Mouse (Mus musculus) testis, postnatal 10 days (tissue): ENCODE results near the gene Gm44790.

Experiments used
- DNase-seq: peaks from one replicate; pipeline ENCODE4 v3.0.0; 2021; ENCODE audit warnings: low spot score

Gm44790 gene

DNA sequence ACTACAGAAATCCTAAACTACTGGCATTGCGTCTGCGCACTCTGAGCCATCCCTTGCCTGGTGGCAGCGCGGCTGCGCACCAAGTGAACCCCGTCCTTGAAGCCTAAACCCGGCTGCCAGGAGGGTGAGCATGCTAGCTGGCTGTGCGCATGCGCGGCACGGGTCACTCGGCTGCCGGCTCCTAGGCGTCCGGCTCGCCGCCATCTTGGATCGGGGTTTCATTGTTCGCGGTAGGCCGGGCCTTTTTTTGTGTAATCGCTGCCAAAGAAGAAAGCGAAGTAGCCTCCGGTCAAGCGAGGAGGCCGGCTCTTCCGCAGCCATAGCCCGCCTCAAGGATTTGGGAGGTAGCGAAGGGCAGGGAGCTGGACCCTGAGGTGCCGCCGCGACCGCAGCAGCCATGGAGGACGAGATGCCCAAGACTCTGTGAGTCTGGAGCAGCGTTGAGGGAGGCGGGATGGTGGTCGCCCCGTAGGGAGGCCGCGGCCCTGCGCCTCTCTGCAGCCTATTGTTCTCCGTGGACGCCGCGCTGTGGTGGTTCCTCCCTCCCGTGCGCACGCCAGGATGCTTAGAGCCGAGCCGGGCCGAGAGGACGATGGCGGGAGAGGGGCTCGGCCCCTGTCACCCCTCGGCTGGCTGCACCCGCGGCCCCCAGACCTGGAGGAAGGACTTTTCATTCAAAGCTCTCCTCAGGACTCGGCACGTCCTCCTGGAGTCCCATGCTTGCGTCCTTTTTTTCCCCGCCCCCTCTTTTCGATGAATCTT, 22.2 kb upstream of the Gm44790 start, which contains the start of gene Tia1:
Gene Tia1 (plus strand): TSS at position 120 of the 762 bp plus-strand sequence.
- DNase-seq = peak; percentile 97

DNA sequence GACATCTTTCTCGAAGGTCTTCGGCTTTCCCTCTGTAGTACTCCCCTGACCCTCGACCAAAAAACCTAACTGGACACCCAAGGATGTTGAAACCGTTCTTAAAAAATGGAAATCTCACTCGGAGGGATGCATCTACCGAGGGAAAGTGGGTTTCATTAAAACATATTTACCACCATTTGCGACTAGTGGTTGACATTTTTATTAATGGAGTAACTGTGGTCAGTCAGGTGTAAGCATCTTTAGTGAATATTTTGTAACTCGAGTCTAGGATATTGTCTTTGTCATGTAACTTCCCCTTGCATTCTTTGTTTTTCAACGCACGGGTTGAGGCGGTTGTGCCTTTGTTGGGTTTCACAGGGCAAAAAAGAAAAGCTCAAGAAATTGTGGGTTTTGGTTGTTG, 21.5 kb upstream of the Gm44790 start:
- no peak for DNase-seq

DNA sequence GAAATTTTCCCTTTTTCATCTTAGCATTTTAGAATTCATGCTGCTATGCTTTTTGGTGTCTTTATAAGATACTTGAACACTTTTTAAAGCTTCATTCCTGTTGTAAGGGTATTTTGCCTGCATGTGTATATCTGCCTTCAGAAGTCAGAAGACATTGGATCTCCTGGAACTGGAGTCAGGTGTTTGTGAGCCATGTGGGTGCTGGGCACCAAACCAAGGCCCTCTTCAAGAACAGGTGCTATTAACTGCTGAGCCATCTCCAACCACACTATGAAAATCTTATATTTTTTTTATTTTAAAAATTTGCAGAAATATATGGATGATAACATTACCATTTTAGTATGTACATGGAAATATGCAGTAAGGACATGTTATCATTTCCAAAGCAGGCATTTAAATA, 20.2 kb upstream of the Gm44790 start:
- DNase-seq = no peak

DNA sequence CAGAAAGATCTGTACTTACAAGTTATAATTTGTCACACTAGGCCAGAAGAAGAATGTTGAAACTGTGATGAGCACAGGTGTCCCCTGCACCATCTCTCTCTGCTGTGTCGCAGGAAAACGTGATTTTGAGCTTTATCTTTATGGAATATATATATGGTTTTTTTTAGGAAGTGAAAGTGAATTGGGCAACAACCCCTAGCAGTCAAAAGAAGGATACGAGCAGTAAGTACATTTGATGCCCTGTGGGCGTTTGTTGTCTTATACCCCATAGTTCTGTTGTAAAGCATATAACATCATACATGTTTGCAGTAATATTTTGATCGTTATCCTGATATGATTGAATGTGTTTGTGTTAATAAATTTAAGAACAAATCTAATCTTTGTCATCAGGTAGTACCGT, 7.7 kb upstream of the Gm44790 start:
- DNase-seq = no peak

DNA sequence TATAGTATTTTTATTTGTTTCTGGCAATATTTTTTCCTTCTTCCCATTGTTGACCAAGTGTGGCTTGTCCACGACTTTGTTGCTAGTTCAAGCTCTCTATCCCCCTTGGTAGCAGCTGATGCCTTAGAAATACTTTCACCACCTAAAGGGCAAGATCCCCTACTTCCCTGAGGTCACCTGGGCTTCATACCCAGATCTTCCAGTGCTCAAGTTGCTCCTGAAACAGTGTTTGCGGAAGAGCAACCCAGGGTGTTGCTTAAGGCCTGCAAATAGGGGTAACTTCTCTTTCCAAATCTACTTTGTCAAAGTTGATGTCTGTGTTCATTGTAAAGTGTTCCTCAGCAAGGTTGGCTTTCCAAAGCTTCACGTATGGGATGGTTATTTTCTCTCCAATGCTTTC, 7.2 kb upstream of the Gm44790 start:
- no peak for DNase-seq

DNA sequence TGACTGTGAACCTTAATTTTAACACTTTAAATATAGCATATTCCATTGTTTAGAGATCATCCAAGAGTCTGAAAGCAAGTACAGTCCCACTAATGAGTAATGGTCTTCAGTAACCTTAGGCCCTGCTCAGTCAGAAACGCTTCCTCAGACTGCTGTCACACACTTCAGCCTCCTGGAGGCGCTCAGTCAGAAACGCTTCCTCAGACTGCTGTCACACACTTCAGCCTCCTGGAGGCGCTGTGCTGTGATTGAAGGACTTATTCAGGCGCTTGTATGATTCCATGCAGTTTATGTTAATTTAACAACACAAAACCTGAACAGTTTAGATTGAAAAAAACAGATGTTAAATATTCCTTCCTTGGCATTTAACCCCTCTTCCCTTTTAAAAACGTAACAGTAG, 6.0 kb upstream of the Gm44790 start:
- DNase-seq = no peak

DNA sequence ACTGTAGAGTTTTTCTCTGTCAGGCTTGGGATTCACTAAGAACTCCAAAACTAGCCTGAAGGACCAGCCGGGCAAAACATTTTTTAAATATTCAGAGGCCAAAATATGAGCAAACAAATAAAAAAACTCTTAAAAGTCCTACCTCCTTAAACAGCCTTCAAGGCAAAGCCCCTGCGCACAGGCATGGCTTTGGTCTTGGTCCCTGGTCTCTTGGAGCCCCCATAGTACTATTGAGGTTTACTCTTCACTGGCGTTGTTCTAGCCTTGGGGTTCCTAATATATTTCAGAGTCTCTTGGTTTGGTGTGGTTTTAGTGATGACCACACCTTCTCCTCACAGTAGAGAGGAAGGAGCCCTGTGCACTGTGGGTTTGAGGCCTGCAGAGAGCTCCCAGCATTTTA, 5.1 kb downstream of the Gm44790 start:
- no peak for DNase-seq

DNA sequence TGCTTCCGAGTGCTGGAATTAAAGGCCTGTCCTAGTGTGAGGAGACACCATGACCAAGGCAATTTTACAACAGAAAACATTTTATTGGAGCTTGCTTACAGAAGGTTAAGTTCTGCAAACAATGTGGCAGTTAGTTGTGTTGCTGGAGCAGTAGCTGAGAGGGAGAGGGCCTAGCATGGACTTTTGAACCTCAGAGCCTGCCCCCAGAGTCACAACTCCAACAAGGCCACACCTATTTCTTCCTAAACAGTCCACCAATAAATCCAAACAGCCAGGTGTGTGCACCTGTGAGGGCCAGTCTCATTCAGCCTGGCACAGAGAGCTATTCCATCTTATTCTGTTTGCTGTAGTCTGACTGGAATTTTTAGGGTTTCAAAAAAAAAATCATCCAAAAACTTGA, 7.2 kb downstream of the Gm44790 start:
- DNase-seq = no peak

DNA sequence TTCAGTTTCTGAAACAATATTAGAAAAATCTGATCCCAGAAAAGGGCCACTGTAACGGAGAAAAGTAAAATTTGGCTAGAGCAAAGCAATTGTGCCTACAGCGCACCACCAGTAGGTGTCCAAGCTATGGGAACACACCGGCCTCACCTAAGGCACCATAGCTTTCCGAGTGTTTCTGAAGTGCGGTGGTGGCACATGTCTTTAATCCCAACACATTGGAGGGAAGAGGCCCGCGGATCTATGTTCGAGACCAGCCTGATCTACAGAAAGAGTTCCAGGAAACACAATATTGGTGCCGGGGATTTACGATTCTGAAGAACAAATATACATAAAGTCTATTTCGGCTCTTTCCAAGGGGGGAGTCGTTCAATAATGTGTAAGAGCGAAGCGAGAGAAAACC, 11.3 kb downstream of the Gm44790 start:
- DNase-seq = peak; percentile 70

DNA sequence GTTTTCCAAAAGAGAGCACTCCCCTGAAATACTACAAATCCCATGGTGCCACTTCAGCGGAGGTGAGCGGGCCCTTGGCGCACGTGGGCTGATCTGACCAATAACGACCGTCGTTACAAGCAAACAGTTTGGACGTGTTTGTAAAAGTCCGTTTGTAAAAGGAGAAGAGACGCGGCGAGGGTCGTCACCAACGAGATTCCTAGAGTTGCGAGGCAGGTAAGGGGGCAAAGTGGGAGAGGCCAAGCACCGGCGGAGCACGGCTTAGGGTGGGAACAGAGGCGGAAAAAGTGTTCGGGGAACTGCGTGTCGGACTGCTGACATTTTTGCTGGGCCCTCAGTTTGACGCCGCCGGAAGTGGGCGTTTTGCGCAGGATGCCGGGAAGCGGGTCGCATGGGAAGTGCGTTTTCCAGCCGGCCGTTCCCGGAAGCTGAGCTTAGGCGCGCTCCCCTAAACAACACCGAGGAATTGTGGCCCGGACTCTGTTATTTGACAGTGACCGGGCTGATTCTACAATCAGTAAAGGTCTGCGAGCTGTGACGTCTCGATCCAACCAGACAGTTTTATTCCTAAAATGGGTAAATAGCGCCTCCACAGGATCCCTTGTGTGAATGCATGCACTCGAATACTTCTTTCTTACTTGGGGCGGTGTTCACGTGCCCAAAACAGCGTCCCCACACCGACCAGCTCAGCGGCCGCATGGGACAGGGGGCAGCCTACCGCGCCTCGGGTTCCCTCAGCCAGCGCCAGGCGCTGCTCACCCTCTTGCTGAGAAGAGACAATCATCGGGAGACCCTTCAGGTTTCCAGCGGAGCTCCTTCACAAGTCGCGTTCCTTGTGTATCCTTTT, 12.0 kb downstream of the Gm44790 start, which contains the start of gene C87436:
Gene C87436 (plus strand): TSS at position 103 of the 847 bp plus-strand sequence.
- DNase-seq = peak; percentile 92

DNA sequence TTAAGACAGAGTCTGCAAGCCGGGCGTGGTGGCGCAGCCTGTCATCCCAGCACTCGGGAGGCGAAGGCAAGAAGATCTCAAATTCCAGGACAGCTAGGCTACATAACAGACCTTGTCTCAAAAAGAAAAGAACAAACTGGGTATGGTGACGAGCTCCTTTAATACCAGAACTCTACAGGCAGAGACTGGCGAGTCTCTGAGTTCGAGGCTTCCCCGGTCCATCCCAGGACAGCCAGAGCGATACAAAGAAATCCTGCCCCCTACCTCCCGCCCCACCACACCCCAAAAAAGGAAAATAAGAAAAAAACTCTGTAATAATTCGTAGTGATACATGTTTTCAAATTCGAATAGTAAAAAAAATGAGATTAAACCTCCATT, 12.7 kb downstream of the Gm44790 start:
- no peak for DNase-seq

DNA sequence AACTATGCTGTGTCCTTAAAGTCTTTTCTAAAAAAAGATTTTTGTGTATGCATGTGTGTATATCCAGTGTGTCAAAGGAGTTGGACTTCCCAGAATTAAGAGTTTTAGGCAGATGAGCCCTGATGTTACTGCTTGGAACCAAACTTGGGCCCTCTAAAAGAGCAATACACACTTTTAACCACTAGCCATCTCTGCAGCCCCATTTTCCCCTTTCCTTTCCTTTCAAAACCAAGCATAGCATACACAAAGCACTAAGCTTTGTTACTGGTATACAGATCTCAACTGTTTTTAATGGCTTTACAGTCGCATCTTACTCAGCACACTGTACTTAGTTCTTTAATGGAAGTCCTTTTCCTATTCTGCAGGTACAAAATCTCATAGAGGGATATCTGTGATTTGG, 13.1 kb downstream of the Gm44790 start:
- no peak for DNase-seq

DNA sequence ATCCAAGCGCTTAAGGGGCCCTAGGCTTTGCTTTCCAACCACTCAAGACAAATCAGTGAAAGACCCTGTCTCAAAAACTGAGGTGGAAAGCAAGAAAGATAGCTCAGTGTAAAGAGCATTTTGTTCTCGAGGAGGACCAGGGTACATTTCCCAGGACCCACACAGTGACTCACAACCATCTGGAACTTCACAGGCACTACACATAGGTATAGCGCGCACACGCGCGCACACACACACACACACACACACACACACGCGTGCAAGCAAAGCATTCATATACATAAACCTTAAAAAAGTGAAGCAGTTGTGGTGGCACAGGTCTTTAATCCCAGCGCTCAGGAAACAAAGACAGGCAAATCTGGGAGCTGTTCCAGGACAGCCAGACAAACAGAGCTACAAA, 15.1 kb downstream of the Gm44790 start:
- no peak for DNase-seq

DNA sequence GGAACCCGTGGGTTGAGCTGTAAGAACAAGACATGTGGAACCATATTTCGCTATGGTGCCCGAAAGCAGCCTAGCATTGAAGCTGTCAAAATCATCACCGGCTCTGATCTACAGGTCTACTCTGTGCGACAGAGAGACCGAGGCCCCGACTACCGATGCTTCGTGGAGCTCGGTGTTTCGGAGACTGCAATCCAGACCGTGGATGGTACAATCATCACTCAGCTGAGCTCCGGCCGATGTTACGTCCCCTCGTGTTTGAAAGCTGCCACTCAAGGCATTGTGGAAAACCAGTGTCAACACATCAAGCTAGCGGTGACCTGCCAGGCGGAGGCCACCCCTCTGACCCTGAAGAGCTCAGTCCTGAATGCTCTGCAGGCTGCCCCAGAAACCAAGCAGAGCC, 19.1 kb downstream of the Gm44790 start:
- no peak for DNase-seq

DNA sequence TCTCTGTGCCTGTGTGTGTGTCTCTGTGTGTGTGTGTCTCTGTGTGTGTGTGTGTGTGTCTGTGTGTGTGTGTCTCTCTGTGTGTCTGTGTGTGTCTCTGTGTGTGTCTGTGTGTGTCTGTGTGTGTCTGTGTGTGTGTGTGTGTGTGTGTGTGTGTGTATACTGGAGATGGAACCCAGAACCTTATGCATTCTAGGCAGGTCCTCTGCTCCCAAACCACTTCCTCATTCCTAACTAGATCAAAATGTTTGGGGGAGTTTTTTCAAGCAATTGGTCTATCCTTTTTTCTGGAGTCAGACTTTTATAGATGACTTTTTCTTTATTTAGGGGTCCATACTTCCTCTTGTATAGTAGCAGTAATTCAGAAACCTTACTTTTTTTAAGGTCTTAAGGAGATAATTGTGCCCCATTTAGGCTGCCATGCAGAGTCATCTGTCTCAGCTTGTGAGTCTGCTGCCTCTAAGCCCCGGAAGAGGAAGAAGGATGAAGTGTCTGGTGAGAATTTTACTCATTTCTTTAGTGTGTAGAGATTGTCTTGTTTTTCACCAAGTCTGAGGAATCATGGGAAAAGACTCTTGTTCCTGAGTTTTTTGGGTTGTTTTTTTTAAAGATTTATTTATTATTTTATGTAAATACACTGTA, 20.6 kb downstream of the Gm44790 start:
- DNase-seq = no peak

DNA sequence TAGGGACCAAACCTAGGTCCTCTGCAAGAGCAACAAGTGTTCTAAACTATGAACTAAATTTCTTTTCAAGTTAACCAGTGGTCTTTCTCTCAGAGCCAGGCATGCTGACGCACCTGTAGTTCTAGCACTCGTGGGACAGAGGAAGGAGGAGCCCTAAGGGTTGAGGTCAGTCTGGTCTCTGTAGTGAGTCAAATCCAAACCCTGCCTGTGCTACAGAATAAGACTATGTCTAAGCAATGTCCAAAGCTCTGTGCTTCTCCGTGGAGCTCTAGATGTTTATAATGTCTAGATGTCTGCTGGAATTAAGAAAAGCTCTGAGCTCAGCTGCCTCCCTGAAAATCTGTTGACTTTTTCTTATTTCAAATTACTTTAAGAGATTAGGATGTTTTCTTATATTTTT, 30.3 kb downstream of the Gm44790 start:
- no peak for DNase-seq

DNA sequence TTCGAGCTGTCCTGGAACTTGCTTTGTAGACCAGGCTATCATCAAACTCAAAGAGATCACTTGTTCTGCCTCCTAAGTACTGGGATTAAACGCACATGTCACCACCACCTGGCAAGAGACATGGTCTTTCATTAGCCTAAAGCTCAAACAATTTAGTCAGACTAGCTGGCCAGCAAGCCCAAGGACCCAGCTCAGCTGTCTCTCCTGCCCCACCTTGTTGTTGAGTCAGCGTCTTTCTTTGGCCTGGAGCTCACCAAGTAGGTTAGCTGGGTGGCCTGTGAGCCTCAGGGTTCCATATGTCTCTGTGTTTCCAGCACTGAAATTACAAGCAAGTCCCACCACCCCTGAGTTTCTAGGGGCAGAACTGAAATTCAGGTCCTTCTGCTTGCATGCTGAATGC, 36.6 kb downstream of the Gm44790 start:
- no peak for DNase-seq

DNA sequence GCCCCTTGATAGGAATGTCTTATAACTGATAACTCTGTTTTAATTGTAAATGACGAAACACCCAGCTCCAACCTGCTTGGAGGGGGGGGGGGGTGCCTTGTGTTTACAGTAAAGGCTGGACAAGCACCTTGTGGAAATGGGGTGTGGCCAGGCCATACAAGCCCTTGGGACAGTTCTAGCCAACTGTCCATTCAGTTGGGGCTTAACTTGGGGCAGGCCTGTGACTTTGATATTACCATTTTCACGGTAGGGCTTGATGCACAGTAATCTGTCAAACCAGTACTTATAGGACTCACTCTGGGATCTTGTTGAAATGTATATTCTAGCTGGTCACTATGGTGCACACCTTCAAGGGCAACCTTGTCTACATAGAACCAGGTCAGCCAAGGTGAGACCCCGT, 44.9 kb downstream of the Gm44790 start:
- DNase-seq = no peak

DNA sequence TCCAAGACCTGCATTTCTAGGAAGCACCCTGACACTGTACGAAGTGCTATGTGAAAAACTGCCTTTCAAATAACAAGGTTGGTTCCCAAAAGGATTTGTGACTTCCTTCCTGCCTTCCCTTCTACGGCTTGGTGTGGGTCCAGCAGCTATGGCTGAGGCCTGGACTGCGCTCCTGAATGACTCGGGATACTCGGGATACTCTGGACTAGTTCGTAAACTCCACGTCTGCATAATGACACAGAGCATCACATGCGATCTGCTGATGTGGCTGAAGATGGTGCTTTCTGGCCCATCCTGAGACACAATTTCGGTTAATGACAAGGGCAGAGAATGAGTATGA, 45.3 kb downstream of the Gm44790 start:
- no peak for DNase-seq

DNA sequence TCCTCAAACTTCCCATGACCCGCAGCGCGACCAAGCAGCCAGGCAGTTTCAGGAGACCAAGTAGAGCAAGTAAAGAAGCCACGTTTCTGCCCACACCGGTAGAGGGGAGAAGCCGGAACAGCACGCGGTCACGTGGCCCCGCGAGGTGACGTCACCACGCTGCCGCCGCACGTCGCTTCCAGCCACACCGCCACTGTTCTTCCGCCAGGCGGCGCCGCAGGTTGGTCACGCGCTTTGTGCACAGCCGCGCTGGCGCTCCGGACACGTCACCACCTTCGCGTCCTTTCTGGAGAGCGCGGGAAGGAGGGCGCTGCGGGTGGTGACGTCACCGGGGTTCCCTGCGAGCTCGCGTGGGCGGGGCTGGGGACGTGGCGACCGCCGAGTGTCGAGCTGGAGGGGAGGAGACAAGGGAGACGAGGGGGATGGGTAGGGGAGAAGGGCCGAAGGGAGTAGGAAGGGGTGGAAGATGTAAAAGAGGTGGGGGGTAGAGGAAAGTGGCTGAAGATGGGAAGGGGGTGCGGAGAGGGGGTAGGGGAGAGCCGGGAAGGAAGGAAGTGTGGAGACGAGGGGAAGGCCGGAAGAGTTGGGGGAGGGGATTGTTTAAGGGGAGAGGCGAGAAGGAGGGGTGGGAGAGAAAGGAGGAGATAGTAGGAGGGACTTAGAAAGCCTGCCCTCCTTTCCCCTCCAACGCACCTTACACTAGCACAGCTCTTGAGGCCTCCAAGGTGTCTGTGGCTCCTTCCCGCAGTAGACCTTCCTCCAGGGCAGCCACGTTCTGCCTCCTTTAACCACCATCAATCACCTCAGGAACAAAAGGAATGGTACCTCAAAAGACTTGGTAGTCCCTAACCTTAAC, 45.9 kb downstream of the Gm44790 start:
- DNase-seq = peak; percentile 100

DNA sequence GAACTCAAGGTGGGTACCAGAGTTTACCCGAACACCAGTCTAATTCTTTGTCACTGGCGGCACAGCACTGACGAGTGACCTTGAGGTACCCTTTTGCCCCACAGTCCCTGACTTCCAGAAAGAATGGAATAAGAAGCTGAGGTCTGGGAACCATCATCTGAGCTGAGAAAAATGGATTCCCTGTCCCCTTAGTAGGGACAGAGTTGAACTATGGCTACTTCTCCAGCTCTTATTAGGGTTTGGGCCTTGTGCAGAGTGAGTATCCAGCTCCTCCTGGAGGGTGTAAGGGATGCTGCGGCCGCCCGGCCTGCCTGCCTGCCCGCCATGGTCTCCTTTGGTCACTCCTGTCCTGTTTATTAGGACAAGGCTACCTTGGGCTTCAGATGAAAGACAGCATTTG, 46.6 kb downstream of the Gm44790 start:
- no peak for DNase-seq

DNA sequence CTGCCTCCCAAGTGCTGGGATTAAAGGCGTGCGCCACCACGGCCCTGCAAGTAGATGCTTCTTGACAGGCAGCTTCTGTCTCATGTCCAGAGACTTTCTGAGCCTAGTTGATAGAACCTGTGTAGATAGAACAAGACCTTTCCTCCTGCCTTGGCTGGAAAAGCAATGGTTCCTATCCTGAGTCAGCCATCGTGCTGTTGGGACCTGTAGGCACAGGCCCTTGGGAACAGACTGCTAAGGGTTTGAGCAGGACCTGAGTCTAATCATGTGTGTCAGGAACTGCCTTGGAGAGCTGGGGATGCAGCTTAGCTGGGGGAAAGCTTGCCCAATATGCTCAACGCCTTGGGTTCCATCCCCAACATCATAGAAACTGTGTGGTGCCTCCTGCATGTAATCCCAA, 47.6 kb downstream of the Gm44790 start:
- DNase-seq = no peak
